Mouse (Mus musculus): ENCODE results near the gene BC048562.

BC048562 gene

DNA sequence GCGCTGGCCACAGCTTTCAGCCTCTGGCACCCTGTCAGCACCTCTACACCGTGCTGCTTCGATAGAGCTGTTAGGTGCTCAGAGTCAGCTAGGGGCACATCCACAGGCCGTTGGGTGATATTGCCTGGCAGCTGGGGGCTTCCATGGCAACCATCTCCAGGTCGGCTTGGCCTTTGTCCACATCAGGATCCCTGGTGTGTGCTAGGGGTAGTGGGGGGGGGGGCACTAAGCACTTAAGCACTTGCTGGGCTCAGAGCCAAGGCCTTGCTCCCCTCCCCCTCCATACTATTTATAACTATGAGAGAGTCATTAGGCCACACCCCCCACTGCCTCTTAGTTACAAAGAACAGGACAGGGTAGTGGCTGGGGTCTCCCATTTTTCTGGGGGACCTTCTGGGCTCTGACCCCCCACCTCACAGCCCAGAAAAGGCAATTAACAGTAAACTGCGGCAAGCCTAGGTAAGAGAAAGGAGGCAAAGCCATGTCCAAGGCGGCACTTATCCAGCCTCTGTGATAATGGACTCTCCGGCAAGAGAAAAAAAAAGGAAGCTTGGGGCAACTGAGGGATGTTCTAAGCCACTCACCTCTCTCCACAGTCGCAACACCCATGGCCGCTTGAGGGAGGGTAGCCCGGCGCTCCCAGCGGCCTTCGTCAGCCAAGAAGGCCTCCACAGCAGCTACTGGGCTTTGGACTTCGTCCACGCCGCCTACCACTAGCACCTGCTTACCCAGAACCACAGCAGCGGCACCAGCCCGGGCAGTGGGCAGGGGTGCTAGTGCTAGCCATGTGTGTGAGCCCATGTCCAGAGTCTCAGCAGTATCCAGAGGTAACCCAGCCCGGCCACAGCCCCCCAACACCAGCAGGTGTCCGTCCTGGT, 14.2 kb downstream of the BC048562 start:
- DNase-seq (ENCODE audit: low read depth, low spot score): no peak

DNA sequence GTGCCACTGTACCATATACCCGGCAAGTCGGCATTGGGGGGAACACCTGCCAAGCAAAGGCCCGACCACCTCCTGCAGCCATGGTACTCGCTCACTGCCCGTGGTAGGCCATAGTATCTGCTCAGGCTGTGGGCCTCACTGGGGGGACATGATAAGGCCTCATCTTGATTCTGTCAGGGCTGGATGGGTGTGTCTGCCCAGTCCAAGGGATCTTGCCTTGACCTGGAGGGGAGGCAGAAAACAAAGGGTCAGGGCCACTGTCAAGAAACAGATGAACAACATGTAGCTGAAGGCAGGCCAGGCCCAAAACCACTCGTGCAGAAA, 14.8 kb downstream of the BC048562 start:
- DNase-seq (ENCODE audit: low read depth, low spot score): no peak

DNA sequence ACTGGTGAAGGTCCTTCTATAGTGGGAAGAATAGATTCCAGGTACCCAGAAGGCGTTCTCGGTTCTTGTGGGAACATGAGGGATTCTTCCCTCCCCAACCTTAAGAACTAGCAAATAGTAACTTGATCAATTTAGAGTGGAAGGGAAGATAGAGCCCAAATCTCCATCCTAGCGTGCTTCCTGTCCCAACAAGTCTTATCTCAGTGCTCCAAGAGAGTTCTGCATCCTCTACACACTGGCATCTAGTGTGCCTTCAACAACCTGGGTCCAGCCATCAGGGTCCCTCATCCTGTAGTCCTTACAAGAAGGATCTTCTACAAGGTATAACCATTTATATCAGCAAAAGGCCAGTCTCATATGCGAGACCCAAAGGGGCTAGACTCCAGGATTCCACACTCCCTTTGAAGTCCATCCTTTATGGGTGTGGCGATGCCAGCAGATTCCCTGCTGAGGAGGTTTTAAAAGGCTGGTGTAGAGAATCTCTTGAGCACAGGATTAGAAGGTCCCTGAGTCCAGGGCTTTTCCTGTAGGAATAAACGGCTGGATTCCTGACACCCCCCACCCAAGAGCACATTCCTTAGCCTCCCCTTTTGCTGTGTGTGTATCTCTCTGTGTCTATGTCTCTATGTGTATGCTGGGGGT, 15.4 kb downstream of the BC048562 start:
- peak; percentile 35 for DNase-seq (ENCODE audit: low read depth, low spot score)

DNA sequence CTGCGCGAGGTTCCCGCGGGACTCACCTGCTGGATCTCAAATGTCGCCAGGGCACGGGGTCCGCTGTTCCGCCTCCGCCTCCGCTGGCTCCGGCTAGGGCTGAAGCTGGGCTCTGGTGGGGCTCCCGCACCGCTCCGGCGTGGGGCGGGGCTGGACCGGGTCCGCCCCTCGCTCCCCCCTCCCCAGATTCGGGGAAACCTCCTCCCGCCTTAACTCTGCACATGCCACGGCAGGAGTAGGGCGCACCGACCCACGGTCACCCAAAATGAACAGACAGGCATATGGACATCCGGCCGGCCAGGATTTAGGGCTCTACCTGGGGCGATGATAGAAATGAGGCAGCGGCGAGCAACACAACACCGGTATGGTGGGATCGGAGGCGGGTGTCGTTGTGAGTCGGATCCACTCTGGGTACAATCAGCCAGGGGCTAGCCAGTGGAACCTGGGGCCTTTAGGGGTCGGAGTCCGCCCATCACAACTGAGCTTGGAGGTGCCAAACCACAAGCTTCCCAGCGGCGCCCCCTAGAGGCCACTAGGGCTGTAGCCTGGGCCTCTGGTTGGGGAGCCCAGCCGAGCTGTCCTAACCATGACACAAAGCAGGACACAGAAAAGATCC, 16.1 kb downstream of the BC048562 start:
- DNase-seq (ENCODE audit: low read depth, low spot score): peak; percentile 82

DNA sequence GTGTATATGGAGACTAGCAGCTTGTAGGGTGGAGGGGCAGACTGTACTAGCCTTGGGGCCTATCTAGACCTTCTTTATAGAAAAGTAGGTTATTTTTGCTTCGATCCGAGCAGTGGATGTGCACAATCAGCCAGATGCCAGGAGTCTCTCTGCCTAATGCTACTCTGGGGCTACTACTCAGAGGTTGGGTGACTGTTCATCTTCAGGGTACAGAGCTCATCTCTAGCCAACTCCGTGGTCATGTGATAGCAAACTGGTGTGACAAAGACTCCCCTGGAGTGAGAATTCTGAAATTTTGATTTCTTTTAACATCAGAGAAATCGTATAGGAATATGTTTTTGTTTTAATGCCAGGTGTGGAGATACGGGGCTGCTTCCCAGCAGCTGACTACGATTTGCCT, 16.6 kb downstream of the BC048562 start:
- no peak for DNase-seq (ENCODE audit: low read depth, low spot score)

DNA sequence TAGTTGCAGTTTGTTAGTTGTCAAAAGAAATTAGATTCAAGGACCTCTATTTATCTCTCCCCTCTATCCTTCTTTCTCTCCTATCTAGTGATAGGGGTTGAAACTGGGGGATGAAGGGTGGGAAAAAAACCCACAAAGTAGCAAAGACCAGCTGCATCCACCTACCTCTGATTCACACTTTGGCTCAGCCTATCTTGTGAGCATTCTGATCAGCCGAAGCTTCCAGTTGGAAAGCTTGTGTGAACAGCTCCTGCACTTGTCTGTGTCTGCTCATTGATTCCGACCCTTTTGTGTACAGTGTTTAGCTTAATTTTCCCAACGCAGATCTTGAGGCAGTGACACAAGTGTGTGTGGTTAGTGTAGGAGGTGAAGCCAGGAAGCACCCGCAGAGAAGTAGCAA, 17.2 kb downstream of the BC048562 start:
- no peak for DNase-seq (ENCODE audit: low read depth, low spot score)

DNA sequence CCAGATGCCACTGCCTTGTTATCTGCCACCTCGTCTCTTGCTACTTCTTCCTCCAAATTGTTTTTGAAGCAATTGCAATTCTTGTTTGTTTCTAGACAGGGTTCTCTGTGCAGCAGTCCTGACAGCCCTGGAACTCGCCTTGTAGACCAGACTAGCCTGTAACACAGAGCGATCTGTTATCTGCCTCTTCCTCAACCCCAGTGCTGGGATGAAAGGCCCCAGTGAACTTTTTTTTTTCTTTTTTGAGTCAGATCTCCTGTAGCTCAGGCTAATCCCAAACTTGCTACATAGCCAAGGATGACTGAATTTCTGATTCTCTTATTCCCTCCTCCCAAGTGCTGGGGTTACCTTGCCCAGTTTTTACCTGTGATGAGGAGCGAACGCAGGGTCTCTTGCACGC, 18.1 kb downstream of the BC048562 start:
- DNase-seq (ENCODE audit: low read depth, low spot score): no peak

DNA sequence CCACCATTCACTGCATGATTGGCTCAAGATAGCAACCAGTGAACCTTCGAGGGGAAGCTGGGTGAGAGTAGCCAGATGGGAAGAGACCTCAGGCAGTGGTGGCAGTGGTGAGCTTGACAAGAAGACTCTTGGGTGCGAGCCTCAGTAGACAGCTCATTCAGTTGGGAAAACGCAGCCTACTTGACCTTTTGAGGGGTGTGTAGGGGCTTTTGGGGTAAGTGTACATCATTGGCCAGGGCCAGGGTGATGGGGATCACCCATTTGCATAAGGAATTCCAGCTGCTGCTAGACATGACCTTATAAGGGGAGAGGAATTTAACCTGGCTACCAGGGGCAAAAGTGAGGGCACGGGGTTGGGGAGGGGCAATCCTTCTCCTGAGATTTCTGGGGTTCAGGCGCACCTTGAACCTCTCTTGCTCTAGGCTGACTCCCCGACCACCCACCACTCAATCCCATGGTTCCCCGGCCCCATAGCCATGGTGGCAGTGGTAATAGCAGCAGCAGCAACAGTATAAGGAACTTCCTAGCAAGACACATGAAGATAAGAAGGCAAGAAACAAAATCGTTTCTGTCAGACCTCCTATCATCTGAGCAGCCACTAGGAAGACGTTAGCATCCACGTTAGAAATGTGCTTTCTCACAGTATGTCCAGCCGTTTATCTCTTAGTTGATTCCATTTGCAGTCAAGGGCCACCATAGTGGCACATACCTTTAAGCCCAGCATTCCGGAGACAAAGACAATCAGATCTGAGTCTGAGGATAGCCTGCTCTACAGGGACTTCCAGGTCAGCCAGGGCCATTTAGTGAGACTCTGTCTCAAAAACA, 19.7 kb downstream of the BC048562 start:
- peak; percentile 69 for DNase-seq (ENCODE audit: low read depth, low spot score)

DNA sequence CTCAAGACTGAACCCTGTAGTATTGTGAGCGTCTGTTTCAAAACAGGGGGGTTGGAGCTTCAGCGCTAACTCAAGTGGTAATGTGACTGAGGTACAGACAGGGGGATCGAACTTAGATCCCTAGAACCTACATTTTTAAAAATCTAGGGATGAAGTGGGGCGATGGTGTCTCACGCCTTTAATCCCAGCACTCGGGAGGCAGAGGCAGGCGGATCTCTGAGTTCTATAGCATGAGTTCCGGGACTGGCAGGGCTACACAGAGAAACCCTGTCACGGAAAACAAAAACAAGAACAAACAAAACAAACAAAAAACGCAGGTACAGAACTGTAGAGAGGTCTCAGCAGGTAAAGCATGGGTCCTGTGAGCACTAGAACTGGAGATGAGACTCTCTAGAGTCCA, 20.7 kb downstream of the BC048562 start:
- no peak for DNase-seq (ENCODE audit: low read depth, low spot score)

DNA sequence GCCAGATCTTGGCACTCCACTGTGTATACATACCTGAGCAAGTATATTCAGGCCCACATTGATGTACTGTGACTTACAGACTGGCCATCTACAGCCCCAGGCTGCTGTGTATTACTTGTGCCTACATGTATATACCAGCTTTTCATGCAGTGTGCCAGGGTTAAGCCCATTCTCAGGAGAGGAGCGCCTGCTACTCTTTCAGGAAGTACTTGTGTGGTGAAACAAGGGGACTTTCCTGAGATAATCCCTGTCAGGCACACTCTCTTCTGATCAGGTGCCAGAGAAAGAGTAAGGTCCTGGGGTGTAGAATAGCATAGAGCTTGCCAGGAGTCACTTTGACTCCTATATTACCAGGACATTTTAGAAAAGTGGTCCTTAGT, 23.6 kb downstream of the BC048562 start:
- no peak for DNase-seq (ENCODE audit: low read depth, low spot score)

DNA sequence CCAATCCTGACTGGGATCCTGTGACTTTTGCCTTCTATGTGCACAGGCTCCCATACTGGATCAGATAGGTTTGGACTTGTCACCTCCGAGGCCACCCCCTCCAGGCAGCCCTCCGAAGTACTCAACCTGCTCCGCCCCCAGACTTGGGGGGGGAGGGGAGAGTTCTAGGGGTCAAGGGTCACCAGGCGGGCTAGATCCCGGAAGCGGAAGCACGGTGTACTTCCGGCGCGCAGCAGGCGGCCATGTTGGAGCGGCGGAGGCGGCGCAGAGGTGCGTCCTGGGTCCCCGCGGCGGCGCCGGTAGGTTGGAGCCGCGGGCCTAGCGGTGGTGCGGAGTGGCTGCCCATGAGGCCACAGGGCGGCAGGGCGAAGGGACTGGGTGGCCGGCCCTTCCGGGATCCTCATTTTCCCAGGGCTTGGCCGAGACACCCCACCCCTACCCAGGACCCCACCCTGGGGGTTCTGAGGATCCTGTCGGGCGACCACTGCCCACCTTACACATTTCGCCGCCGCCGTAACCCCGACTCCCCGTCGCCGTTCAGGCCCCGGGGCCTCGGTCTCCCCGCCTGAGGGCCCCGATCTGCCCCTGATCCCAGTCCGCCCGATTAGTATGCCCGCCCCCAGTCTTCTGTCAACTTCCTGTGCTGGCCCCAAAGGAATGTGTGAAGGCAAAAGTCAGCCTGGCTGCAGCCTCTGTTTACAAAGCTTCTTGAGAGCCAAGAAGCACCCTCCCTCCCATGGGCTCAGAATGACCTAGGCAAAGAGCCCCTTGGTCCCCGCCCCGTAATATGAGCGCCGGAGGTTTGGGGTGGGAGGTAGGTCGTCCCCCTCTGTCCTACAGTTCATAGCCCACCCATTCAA, 24.3 kb downstream of the BC048562 start, which contains the start of gene Ccdc71:
Ccdc71 (plus strand) TSS at position 209 of the 860 bp plus-strand sequence.
- peak; percentile 94 for DNase-seq (ENCODE audit: low read depth, low spot score)

DNA sequence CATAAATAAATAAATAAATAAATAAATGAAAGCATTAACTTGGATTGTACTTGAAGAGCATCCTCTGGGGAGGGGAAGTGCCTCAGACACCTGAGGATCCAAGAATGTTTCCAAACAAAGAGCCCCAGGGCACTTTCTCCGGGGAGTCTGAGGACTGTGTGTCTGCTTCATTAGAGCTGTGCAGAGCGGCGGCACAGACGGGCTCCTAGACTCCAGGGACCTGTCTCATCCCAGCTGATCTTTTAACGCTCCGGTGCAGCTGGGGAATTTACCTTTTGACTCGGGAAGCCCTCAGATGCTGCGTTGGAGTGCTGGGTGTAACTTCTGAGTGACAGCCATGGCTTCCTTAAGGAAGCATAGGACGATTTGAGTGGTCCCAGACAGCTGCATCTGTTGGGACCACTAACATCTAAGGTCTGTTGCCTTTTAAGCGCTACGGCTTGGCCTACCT, 24.9 kb downstream of the BC048562 start, which contains the start of gene Klhdc8b:
Klhdc8b (minus strand) TSS at position 401 of the 451 bp plus-strand sequence.
- peak; percentile 48 for DNase-seq (ENCODE audit: low read depth, low spot score)

DNA sequence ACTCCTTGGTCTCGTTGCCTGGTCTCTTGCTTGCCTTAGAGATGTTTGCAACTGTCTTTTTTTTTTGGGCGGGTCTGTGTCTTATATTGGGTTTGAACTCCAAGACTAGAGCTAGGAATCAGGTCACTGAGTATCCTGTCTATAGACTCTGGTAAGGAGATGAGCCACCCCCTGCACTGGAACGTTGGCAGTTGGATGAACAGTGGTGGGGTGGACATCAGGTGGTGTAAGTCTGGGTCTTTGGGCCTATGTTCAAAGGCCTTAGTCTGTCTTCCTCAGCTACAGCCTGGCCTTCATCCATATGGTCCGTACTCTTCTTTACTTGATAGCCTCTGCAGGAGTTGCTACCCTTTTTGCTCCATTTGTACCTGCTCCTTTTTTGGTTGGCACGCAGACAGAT, 25.4 kb downstream of the BC048562 start:
- no peak for DNase-seq (ENCODE audit: low read depth, low spot score)

DNA sequence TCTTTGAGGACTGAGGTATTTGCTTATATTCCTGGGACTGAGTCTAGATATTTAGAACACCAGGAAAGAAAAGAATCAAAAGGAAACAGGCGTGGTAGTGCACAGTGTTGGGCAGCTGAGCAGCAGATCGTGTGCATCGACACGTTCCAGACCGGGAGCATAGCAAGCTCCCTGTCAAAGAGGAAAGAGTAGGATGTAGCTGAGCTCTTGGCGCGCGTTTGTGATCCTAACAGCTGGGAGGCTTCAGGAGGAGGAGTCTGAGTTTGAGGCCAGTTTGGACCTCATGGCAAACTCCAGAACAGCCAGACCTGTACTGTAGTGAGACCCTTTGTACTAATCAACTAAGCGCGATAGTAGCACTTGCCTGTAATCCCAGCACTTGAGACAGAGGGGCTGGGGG, 25.9 kb downstream of the BC048562 start:
- DNase-seq (ENCODE audit: low read depth, low spot score): no peak

DNA sequence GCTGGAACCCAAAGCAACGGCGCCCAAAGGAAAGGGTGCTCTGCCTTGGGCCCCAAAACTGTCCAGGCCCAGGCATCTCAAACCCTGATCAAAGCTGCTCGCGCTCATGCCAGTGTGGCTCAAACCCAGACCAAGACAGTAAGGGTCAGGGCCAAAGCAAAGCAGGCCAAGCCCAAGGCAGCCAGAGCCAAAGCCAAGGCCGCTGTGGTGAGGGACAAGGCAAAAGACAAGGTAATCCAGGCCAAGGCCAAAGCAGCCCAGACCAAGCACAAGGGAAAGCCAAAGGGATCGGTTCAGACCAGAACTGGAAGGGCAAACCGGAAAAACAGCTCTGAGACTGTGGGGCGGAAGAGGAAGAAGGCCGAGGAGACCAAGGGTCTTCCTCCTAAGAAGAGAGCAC, 27.4 kb downstream of the BC048562 start:
- no peak for DNase-seq (ENCODE audit: low read depth, low spot score)

DNA sequence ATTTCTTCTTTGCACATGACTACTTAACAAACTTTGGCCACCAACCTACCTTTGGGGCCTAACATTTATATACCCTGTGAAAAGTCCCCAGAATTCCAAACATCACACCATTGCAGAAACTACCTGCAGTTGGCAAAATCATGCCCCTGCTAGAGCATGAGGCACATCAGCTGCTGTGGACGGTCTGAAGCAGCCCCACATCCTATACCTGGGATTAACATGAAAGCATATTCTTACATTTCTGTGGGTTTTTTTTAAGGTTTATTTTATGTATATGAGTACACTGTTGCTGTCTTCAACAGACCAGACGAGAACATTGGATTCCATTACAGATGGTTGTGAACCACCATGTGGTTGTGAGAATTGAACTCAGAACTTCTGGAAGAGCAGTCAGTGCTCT, 29.9 kb downstream of the BC048562 start:
- DNase-seq (ENCODE audit: low read depth, low spot score): no peak

DNA sequence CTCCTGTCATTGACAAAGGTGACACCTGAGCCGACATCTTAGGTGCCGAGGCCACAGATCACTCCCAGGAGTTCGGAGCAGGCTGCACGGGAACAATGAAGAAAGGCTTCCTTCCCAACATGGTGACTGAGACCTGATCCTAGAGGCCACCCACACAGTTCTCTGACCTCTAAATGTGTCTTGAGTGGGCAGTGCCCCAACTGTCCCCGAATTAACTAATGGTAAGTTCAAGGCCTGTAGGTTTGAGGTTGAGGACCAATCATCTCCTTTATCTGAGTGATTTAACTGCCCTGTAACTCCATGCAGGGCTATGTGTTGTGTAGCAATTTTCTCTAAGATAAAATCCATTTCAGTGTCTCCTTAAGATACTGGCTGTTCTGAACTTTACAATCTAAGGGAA, 33.1 kb downstream of the BC048562 start:
- DNase-seq (ENCODE audit: low read depth, low spot score): no peak

DNA sequence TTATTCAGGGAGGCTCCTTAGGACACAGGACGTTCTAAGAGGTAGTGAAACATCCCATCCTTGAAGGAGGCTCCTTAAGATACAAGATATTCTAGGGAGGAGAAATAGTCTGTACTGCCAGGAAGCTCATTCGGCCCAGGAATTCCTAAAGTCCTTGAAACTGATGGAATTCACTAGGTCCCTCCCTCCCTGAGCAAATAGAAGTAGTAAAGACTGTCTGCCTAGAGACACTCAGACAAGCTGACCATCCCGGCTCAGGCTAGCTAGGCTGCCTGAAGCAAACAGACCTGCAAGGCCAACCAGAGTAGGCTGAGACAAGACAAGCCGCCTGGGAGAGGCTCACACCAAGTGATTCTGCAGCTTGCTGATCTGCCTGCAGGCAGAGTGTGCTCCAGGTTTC, 33.6 kb downstream of the BC048562 start:
- no peak for DNase-seq (ENCODE audit: low read depth, low spot score)

DNA sequence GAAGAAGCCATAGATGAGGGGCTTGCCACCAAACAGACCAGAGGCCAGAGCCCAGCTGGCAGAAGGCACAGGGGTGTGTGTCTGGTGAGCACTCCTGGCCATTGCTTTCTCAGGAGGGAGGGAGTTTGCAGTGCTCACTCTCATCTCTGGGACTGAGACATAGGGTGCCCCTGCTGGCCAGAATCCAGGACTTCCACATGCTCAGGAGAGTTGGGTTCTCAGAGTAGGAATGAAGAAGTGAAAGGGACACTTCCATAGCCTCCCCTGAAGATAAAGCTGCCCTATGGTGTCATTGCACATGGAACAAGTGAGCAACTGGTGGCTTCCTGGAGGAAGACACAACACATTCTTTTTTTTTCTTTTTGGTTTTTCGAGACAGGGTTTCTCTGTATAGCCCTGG, 38.2 kb downstream of the BC048562 start:
- DNase-seq (ENCODE audit: low read depth, low spot score): peak; percentile 48

DNA sequence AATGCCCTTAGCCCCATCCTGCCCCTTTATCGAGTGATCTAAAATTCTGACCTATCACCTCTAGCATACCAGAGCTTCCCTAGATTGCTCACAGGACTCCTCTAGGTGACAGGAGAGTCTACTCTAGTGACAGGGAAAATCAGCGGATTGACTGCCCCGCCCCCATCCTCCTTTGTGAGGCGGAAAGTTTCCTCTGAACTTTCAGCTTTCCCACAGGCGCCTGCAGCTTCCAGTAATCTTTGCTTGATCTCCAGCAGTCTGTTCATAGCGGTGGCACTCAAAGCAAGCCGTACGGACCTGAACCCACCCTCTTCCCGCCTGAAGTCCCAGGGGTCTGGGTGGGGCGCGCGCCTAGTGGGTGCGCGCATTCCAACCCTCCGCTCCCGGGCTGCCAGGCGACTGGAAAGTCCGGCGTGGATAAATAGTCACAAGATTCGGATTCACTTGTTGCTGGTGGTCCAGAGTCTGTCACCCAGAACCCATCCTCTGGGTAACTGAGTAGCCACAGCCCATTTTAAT, 42.4 kb downstream of the BC048562 start:
- peak; percentile 88 for DNase-seq (ENCODE audit: low read depth, low spot score)

DNA sequence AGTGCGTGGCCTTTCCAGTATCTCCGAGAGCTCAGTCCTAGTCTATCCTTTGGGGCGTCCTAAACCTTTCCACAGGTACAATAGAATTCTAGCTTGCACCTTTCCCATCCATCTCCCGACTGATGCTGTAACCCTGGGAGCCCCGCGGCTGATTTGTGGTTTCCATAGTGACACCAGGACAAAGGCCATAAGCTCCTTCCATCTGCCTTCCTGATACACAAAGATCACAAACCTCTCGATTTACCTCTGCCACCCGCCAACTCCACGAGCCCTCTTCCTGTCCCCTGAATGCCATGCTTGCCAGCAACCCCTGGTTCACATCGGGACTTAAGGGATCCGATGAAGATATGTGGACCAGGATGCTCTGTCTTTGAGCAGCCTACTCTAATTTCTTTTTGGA, 43.0 kb downstream of the BC048562 start:
- DNase-seq (ENCODE audit: low read depth, low spot score): no peak

Data from ES-CJ7 (cell line).